Mouse (Mus musculus) monocyte, adult 5-6 weeks (primary cell): Measurements from ENCODE around the gene Nkd1. TPM values are rescaled to one million over a fixed set of nuclear protein-coding genes. Genes with fewer than 3 reads are reported as not detected.
A peak's percentile ranks its signal among the peaks of the same experiment; 100 is the strongest.

ENCODE experiments used
- ATAC-seq: fragments of 153-309, 156-312 bp; replicated peaks from 2 replicates; pipeline ENCODE4 v1.8.0; 2017; ENCODE audit warnings: mild to moderate bottlenecking; ENCODE audit not compliant: low TSS enrichment, insufficient number of reproducible peaks, severe bottlenecking, poor library complexity, low FRiP score
- total RNA-seq: library from RNA; stranded (forward); fragments of 200-1000, 200-491, 200-594 nt; gene quantifications from 3 replicates; pipeline ENCODE4 v1.2.3, GENCODE M21; 2017

Nkd1 gene
- total RNA-seq, 1 experiment from 2014 or later = not detected

DNA sequence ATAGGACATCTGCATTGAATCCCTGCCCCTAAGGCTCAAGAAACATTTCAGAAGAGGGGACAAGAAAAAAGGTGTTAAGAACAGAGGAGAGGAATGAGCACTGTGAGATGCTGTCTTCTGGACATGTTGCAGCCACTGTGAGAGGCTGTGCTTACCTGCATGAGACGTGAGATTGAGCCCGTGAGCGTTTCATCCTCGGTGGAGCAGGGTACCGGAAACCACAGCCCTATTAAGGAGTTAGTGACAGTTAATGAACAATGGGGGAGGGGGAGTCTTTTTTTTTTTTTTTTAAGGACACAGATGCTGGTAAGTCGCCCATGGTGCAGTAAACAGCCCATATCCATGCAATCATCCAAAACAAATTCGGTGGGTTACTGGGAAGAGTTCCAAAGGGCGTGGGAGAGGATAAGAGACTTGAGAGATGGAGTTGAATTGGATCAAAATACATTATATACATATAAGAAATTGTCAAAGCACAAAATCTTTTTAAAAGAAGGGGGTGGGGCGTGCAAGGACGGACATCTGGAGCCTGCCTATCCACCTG lies 82.4 kb downstream of the Nkd1 start:
- no peak for ATAC-seq

DNA sequence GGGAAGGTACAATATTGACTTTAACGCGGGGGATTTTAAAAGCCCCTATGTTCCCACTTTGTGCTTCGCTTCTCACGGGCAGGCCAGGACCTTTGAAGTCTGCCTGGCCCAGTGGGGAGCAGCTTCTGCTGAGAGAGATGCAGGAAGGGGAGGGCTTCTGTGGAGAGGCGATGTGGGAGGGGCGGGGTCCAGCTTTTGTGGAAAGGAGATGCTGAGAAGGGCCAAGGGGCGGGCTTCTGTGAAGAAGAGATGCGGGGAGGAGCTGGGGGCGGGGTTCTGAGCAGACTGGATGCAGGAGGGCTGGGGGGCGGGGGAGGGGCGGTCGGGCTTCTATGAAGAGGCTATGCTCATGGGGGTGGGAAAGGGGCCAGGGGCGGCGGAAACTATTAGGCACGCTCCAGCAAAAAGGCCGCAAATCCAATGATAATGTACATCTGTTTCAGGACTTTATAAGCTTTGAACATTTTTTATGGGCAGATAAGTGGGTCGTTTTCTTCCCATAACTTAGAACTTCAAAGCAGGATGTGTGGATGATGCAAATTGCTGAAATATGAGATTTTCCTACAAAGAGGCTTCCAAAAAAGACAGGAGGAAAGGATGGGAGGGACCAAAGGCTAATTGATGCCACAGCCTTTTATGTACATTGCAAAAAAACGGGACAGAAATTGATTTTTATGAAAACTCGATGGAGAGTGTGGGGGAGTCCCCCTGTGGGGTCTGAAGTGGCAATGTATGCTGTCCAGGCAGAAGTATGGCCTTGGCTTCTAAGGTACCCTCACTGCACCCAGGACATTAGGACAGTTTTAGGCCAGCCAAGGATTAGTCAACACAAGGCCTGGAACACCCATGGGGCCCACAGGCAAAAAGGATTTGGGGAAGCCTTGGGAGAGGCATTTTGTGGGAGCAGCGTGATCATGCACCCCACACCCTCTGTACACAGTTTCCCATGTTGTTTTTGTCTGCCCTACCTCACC lies 83.2 kb downstream of the Nkd1 start:
- no peak for ATAC-seq

DNA sequence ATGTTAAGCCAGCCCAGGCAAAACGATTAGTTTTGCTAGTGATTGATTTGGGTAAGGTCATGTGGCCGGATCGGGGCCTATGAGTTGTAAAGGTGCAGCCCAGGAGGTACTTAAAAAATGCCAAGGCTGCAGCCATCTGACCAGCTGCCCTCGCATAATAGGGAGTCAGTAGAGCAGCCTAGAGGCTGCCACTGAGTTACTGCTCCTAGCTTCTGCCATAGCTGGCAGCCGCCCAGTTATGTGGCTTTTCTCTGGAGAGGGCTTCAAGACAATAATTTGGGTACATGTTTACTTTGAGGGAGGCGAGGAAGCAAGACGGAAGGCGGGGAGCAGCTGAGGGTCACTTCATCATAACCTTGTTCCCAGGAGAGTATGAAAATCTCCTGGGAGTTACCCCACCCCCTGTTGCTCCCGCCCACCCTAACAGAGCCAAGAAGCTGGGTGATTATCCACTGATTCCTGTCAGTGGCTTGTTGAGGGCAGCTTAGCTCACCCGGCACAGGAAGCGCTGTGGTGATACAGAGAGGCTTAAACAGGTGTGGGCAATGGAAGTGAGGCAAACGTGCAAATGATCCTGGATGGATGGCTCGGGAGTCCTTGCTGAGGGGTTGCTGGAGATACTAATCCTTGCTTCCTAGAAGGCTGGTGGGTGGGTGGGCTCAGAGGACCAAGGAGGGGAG lies 84.3 kb downstream of the Nkd1 start:
- no peak for ATAC-seq

DNA sequence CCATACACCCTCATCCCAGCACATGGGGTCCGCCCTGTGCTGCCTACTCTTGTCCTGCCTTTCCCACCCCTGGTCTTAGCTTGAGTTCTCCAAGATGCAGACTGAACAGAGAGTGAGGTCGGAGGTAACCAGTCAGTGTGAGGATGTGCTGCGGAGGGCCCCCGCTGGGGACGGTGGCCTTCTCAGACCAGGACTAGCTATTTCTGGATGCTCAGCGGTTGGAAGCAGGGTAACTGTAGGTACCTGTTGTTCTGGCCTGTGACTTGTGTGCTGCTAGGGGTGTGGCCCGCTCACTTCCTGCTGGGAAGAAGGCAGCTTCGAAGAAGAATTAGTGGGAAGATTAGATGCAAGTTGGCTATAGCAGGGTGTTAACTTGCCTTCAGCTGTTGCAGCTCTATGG lies 87.9 kb downstream of the Nkd1 start:
- ATAC-seq = no peak

DNA sequence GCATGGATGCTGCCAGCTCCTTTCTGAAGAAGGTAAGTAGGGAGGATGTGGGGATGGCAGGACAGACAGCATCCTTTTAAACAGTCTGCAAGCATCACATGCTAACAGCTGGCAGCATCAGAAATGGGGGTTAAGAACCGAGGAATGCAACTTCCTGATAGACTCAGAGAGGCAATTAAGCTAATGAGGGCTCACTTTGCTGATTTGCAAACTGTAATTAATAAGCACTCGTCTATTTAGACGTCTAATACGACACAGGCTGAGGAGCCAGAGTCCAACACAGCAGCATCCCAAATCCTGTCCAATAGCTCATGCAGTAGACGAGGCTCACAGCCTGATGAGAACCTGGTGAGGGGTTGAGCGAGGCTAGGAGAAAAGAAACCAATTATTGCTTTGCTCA lies 89.1 kb downstream of the Nkd1 start:
- no peak for ATAC-seq

- no peak for ATAC-seq
Observed at GRCm38 (mm10) chr8:88614981-88615380, 93.8 kb downstream of the Nkd1 start.

GRCm38 (mm10) chr8:88618612-88619011 lies 97.5 kb downstream of the Nkd1 start:
- peak; percentile 54 for ATAC-seq

- ATAC-seq = no peak
Observed at GRCm38 (mm10) chr8:88619513-88619912, 98.4 kb downstream of the Nkd1 start.

- ATAC-seq = no peak
Observed at GRCm38 (mm10) chr8:88620931-88621330, 99.8 kb downstream of the Nkd1 start.

GRCm38 (mm10) chr8:88621408-88621807 lies 100.3 kb downstream of the Nkd1 start:
- ATAC-seq = peak; percentile 24; the same call in 1 of the 2 replicates

- no peak for ATAC-seq
Observed at GRCm38 (mm10) chr8:88623351-88623750, 102.2 kb downstream of the Nkd1 start.

DNA sequence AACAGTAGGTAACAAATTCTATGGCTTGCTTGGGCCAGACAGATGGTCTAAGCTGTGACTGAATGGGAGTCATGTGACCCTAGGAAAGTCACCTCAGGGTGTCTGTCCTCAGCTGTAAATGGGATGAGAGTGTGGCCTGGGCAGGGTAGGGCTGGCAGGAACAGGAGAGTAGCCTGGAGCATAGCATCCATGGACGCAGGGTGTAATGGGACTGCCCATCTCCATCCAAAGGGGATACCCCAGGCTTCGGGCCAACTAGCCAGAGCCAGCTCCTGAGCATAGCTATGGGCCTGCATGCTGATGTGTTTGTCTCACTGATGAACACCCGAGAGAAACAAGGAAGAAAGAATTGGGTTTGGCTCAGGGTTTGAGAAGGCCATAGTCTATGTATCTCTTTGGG lies 103.1 kb downstream of the Nkd1 start:
- ATAC-seq = no peak

GRCm38 (mm10) chr8:88626433-88626832 lies 105.3 kb downstream of the Nkd1 start:
- no peak for ATAC-seq

GRCm38 (mm10) chr8:88626940-88627264 lies 105.7 kb downstream of the Nkd1 start:
- no peak for ATAC-seq

DNA sequence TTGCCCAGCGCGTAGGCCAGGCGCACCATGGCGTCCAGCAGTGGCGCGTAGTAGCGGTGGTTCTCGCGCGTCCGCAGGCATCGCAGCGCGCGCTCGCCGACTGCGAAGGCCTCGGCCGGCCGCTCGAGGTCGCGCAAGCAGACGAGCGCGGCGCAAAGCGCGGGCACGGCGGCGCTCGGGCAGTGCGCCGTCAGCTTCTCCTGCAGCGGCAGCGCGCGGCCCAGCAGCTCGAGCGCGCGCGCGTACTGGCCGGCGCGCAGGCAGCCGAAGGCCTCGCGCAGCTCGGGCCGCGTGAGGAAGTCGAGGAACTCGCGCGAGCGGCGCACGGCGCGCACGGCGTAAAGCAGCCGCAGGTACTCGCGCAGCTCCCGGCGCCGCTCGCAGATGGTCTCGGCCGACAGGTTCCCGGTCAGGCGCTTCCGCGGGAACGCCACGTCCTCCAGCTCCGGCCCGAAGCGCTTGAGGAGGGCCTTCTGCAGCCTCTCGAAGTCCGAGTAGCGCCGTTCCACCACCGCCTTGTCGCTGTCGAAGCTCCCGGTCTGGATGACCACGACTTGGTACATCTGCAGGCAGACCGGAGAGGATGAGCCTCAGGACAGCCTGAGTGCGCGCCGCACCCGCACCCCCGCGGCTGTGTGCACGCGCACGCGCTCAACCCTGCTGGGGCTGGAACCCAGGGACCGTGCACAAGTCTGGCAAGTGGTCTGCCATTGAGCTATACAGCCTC lies 106.3 kb downstream of the Nkd1 start:
- ATAC-seq = no peak

- no peak for ATAC-seq
Observed at GRCm38 (mm10) chr8:88628001-88628774, 107.0 kb downstream of the Nkd1 start.

- no peak for ATAC-seq
Observed at GRCm38 (mm10) chr8:88630225-88630624, 109.1 kb downstream of the Nkd1 start.

- no peak for ATAC-seq
Observed at GRCm38 (mm10) chr8:88631081-88631480, 109.9 kb downstream of the Nkd1 start.
